Mouse (Mus musculus) forebrain, postnatal 0 days (tissue): ENCODE measurements at regions not wholly inside any gene's neighbourhood (a gene's known extent, or its start where the extent isn't known, plus 50 kb on each side); places are given as distances from the start of the nearest gene placed in this dataset.

Source experiments
- ATAC-seq: fragments of 200-750 bp; cut with Nextera tagmentation; 2 replicates; pipeline ENCODE4 v1.8.0; 2017; ENCODE audit warnings: mild to moderate bottlenecking, moderate library complexity
- DNase-seq: peaks from one replicate; pipeline ENCODE4 v3.0.0-alpha.2; 2015
- H3K27ac ChIP-seq: fragments of 300-500 bp; sonication (generic); 2 replicates; pipeline ENCODE4 v1.5.1; 2014; ENCODE audit warnings: low read depth, mild to moderate bottlenecking, antibody characterized with exemption, low read length, moderate library complexity, mixed read lengths
- H3K27me3 ChIP-seq: fragments of 300-500 bp; sonication (generic); 2 replicates; pipeline ENCODE4 v1.6.1; 2014; ENCODE audit warnings: mild to moderate bottlenecking, low read length, mixed read lengths; ENCODE audit not compliant: insufficient read depth
- H3K36me3 ChIP-seq: fragments of 300-500 bp; sonication (generic); 2 replicates; pipeline ENCODE4 v1.6.1; 2014; ENCODE audit warnings: mild to moderate bottlenecking, moderate library complexity; ENCODE audit not compliant: insufficient read depth
- H3K4me1 ChIP-seq: fragments of 300-500 bp; sonication (generic); 2 replicates; pipeline ENCODE4 v1.6.1; 2014; ENCODE audit warnings: antibody characterized with exemption; ENCODE audit not compliant: insufficient read depth
- H3K4me2 ChIP-seq: fragments of 300-500 bp; sonication (generic); 2 replicates; pipeline ENCODE4 v1.6.1; 2014; ENCODE audit warnings: low read depth, mild to moderate bottlenecking, moderate library complexity
- H3K4me3 ChIP-seq: fragments of 300-500 bp; sonication (generic); 2 replicates; pipeline ENCODE4 v1.5.1; 2014; ENCODE audit warnings: low read depth, low read length, mixed read lengths
- H3K9ac ChIP-seq: fragments of 300-500 bp; sonication (generic); 2 replicates; pipeline ENCODE4 v1.6.1; 2014; ENCODE audit warnings: mild to moderate bottlenecking
- H3K9me3 ChIP-seq: fragments of 300-500 bp; sonication (generic); 2 replicates; pipeline ENCODE4 v1.6.1; 2016; ENCODE audit warnings: low read length
- CTCF ChIP-seq: sonication (generic); IDR thresholded peaks from 2 replicates; pipeline ENCODE4 v1.5.1; 2016; ENCODE audit warnings: antibody characterized with exemption, control low read depth, low read depth
- WGBS: fragments of 180-500 bp; shearing (Covaris S2); extraction: QIAGEN DNeasy Blood & Tissue Kit; methylation state at CpG from one replicate; pipeline ENCODE4 v1.1.7; 2014; 5-methylcytosine and 5-hydroxymethylcytosine counted together

DNA sequence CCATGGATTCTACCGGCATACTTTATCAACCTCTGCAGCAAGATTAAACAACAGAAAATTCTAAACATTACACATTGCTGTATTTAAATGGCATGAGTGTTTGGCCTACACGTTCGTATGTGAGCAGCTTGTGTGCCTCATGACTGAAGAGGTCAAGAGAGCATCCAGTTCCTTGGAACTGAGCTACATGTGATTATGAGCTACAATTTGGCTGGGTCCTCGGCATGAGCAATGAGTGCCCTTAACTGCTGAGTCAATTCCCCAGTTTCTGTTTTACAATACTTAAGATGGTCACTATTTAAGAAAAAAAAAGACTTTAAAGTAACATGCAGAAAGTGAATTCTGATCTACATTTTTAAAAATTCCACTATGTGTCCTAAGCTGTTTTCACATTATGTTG is 338.4 kb upstream of the Gpc6 start:
- Histone ChIP-seq H3K9me3 (no peaks in the 10 kb centered on the region), H3K4me1 (no peaks in the 10 kb centered on the region), H3K36me3 (no peaks in the 10 kb centered on the region), H3K4me2 (no peak overlapping the region), H3K27ac (no peak overlapping the region), H3K27me3 (no peaks in the 10 kb centered on the region), H3K4me3 (no peak overlapping the region), H3K9ac (no peak overlapping the region)
- DNase-seq, result no peak
- 85% methylated on average over 4 of the region's 4 CpGs for WGBS
- no peak for TF ChIP-seq CTCF
- no peak for ATAC-seq

DNA sequence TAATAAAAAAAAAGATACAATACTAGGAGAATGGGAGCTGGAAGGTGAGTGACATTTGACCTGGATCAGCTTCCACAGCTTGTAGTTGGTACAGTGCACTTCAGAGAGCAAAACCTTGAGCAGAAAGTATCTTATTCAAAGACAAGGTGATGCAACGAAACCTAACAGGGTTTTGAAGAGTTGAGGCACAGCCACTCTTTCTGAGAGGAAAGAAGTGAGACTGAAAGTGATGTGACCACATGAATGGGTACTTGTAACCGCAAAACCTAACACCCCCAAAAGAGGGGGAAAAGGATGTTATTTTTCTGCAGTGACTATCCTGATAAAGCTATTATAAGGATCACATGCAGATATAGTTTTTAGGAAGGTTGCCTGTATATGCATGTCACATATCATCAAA is 335.6 kb upstream of the Gpc6 start:
- no peaks in the 10 kb centered on the region for H3K9me3 ChIP-seq
- no peak for TF ChIP-seq CTCF

DNA sequence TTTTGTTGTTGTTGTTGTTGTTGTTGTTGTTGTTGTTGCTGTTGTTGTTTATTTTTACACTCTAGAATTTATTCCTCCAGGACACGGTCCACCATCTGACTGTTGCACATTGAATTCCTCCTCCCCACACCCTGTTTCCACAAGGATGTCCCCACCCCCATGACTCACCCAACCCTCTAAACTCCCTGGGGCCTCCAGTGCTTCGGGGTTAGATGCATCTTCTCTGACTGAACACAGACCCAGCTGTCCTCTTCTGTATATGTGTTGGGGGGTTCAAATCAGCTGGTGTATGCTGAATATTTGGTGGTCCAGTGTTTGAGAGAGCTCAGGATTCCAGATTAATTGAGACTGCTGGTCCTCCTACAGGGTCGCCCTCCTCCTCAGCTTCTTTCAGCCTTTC is 335.0 kb upstream of the Gpc6 start:
- Histone ChIP-seq H3K4me3 (no peak overlapping the region), H3K4me1 (no peaks in the 10 kb centered on the region), H3K27me3 (no peaks in the 10 kb centered on the region), H3K4me2 (no peak overlapping the region), H3K9ac (no peak overlapping the region), H3K36me3 (no peaks in the 10 kb centered on the region), H3K9me3 (no peaks in the 10 kb centered on the region), H3K27ac (no peak overlapping the region)
- ATAC-seq (no peak), DNase-seq (no peak)
- WGBS, result 84% methylated on average over 3 of the region's 3 CpGs
- no peak for TF ChIP-seq CTCF

More for the DNA sequence above, 335.6 kb upstream of the Gpc6 start:
- Histone ChIP-seq H3K9ac (no peak overlapping the region), H3K4me1 (no peaks in the 10 kb centered on the region), H3K36me3 (no peaks in the 10 kb centered on the region), H3K27me3 (no peaks in the 10 kb centered on the region), H3K27ac (no peak overlapping the region), H3K4me2 (no peak overlapping the region), H3K4me3 (no peak overlapping the region)
- 89% methylated on average over 2 of the region's 2 CpGs for WGBS
- DNase-seq (no peak), ATAC-seq (no peak)

DNA sequence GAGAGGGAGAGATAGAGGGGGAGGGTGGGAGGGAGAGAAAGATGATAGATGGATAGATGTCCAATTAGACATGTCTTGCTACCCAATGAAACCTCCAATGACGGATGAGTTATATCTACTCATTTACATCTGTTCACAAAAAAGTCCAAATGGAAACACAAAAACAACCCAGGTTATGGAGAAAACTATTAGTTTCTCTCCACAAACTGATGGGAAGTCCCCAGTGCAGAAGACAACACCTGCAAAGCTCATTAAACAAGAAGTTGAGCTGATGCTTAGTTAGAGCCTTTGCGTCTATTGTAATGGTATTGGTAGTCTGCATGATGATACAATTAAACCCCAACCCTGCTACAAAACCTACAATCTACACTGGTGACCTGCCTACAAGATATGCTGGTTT is 317.0 kb upstream of the Gpc6 start:
- DNase-seq, result no peak
- Histone ChIP-seq H3K4me1 (no peaks in the 10 kb centered on the region), H3K9ac (no peak overlapping the region), H3K4me3 (no peak overlapping the region), H3K9me3 (no peaks in the 10 kb centered on the region), H3K27me3 (no peaks in the 10 kb centered on the region), H3K36me3 (no peaks in the 10 kb centered on the region), H3K27ac (no peak overlapping the region), H3K4me2 (no peak overlapping the region)
- TF ChIP-seq CTCF, result no peak
- ATAC-seq, result no peak
- 96% methylated on average over 2 of the region's 2 CpGs for WGBS

GRCm38 (mm10) chr14:116611210-116611609 is 313.9 kb upstream of the Gpc6 start:
- 86% methylated on average over 3 of the region's 3 CpGs for WGBS
- H3K27me3 ChIP-seq, result no peaks in the 10 kb centered on the region
- TF ChIP-seq CTCF, result no peak
- no peak overlapping the region for H3K27ac ChIP-seq
- H3K9me3 ChIP-seq, result no peaks in the 10 kb centered on the region
- no peaks in the 10 kb centered on the region for H3K36me3 ChIP-seq
- no peak overlapping the region for H3K4me3 ChIP-seq
- no peaks in the 10 kb centered on the region for H3K4me1 ChIP-seq
- no peak overlapping the region for H3K4me2 ChIP-seq
- DNase-seq (no peak), ATAC-seq (no peak)
- no peak overlapping the region for H3K9ac ChIP-seq

GRCm38 (mm10) chr14:116632181-116632580 is 292.9 kb upstream of the Gpc6 start:
- DNase-seq, result peak; percentile 22
- 54% methylated on average over 2 of the region's 2 CpGs for WGBS
- Histone ChIP-seq H3K4me1 (no peaks in the 10 kb centered on the region), H3K4me3 (no peak overlapping the region), H3K27me3 (no peaks in the 10 kb centered on the region), H3K9ac (no peak overlapping the region), H3K36me3 (no peaks in the 10 kb centered on the region), H3K9me3 (no peaks in the 10 kb centered on the region), H3K4me2 (no peak overlapping the region), H3K27ac (no peak overlapping the region)
- no peak for TF ChIP-seq CTCF
- ATAC-seq, result no peak

DNA sequence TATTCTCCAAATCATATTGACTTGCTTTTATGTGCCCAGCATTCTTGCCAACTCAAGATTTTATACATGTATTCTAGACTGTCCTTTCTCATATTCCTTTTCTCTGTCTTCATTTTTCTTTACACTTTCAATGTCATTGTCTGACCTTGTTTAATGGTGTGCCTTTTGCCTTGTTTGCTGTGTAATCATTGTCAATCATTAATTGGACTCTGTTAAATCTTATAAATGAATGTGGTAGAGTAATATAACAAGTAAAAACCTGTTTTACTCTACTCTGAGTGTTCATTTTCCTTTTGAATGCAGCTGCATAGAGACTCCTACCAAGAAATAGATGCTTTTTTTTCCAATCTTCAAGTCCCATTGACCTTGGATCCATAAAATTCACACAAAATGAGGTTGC is 283.0 kb upstream of the Gpc6 start:
- Histone ChIP-seq H3K4me1 (no peaks in the 10 kb centered on the region), H3K27ac (no peak overlapping the region), H3K9ac (no peak overlapping the region), H3K27me3 (no peaks in the 10 kb centered on the region), H3K4me3 (no peak overlapping the region), H3K9me3 (no peaks in the 10 kb centered on the region), H3K4me2 (no peak overlapping the region), H3K36me3 (no peaks in the 10 kb centered on the region)
- ATAC-seq (no peak), DNase-seq (no peak)
- no peak for TF ChIP-seq CTCF

DNA sequence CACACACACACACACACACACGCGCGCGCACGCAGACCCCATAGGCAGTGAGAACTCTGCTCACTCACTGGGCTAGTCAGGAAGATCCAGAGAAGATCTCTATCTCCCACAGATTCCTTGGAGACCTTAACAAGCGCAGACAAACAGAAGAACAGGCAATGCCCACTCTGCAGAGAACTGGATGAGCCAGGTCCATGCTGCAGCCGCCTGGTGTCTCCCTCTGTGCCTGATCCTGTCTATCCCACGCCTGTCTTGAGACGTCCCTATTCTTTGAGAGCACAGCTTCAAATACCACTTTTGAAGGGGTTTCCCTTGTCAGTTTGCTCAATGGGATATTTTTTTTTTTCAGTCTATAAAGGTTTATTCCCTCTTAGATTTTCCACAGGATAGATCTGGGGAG is 273.2 kb upstream of the Gpc6 start:
- Histone ChIP-seq H3K27ac (no peak overlapping the region), H3K4me1 (no peaks in the 10 kb centered on the region), H3K4me3 (no peak overlapping the region), H3K4me2 (no peak overlapping the region), H3K9me3 (no peaks in the 10 kb centered on the region), H3K36me3 (no peaks in the 10 kb centered on the region), H3K27me3 (no peaks in the 10 kb centered on the region), H3K9ac (no peak overlapping the region)
- no peak for DNase-seq
- no peak for TF ChIP-seq CTCF
- 86% methylated on average over 9 of the region's 9 CpGs for WGBS
- no peak for ATAC-seq
